Mouse (Mus musculus) megakaryocyte-erythroid progenitor cell, adult 5-6 weeks (primary cell): Measurements from ENCODE around the gene Olfr782. TPM values are rescaled to one million over a fixed set of nuclear protein-coding genes. Genes with fewer than 3 reads are reported as not detected.
"Not testable (repeated sequence)": the region's sequence is repeated elsewhere in the genome, so short reads cannot be mapped to it uniquely, and the experiment has no call there.

Experiments used
- ATAC-seq: replicated peaks from 2 replicates; pipeline ENCODE4 v1.8.0; 2016; ENCODE audit warnings: mild to moderate bottlenecking, inconsistent platforms; ENCODE audit not compliant: severe bottlenecking, poor library complexity, low FRiP score, low TSS enrichment
- total RNA-seq, 2 experiments: library from RNA; stranded (forward) in 1 of 2; stranded (reverse) in 1 of 2; fragments of 200-1000, 215-1000 nt in 1 of 2; fragments of >200 nt in 1 of 2; fragmentation: Nextera tagmentation in 1 of 2; gene quantifications; 2 replicates each; pipeline ENCODE4 v1.2.3; 2014 to 2017

Olfr782 gene
- not detected in 2 replicates for total RNA-seq (2014; fragmentation: Nextera tagmentation)
- not detected in 2 replicates for total RNA-seq (2017)

- no peak for ATAC-seq
These were observed at the start of gene Olfr782 for GRCm38 (mm10) chr10:129348550-129348949. Olfr782 (plus strand) TSS chr10:129348850.

GRCm38 (mm10) chr10:129312973-129313372, 35.7 kb upstream of the Olfr782 start:
- ATAC-seq = not testable (repeated sequence)

GRCm38 (mm10) chr10:129313521-129313920, 35.1 kb upstream of the Olfr782 start:
- ATAC-seq = not testable (repeated sequence)

GRCm38 (mm10) chr10:129317817-129318216, 30.8 kb upstream of the Olfr782 start, which contains the start of gene Olfr780:
Olfr780 (plus strand) TSS chr10:129318117.
- no peak for ATAC-seq

GRCm38 (mm10) chr10:129328554-129328953, 20.1 kb upstream of the Olfr782 start, which contains the start of gene Olfr781:
Olfr781 (plus strand) TSS chr10:129328854.
- no peak for ATAC-seq

- not testable (repeated sequence) for ATAC-seq
These were observed 3.8 kb downstream of the Olfr782 start for GRCm38 (mm10) chr10:129352475-129352874.

GRCm38 (mm10) chr10:129356496-129356895, 7.8 kb downstream of the Olfr782 start:
- ATAC-seq = not testable (repeated sequence)

GRCm38 (mm10) chr10:129357307-129357706, 8.7 kb downstream of the Olfr782 start:
- no peak for ATAC-seq

GRCm38 (mm10) chr10:129374051-129374450, 25.4 kb downstream of the Olfr782 start:
- not testable (repeated sequence) for ATAC-seq

GRCm38 (mm10) chr10:129383783-129384182, 35.1 kb downstream of the Olfr782 start, which contains the start of gene Olfr784:
Olfr784 (plus strand) TSS chr10:129384083.
- ATAC-seq = no peak

GRCm38 (mm10) chr10:129400892-129401291, 52.2 kb downstream of the Olfr782 start:
- no peak for ATAC-seq

Other genes with a start within 250 kb of the Olfr782 start
- gene Olfr768, start 249.5 kb upstream of the Olfr782 start, total RNA-seq (2014; fragmentation: Nextera tagmentation) = not detected in 2 replicates
- gene Olfr768, start 249.5 kb upstream of the Olfr782 start, total RNA-seq (2017) = not detected in 2 replicates
- gene Olfr769, start 231.0 kb upstream of the Olfr782 start, total RNA-seq (2014; fragmentation: Nextera tagmentation) = not detected in 2 replicates
- gene Olfr769, start 231.0 kb upstream of the Olfr782 start, total RNA-seq (2017) = not detected in 2 replicates
- gene Olfr770, start 209.9 kb upstream of the Olfr782 start, total RNA-seq (2014; fragmentation: Nextera tagmentation) = not detected in 2 replicates
- not detected in 2 replicates for gene Olfr770, start 209.9 kb upstream of the Olfr782 start, total RNA-seq (2017)
- not detected in 2 replicates for gene Olfr771, start 184.1 kb upstream of the Olfr782 start, total RNA-seq (2014; fragmentation: Nextera tagmentation)
- gene Olfr771, start 184.1 kb upstream of the Olfr782 start, total RNA-seq (2017) = not detected in 2 replicates
- gene Olfr772, start 170.9 kb upstream of the Olfr782 start, total RNA-seq (2014; fragmentation: Nextera tagmentation) = not detected in 2 replicates
- gene Olfr772, start 170.9 kb upstream of the Olfr782 start, total RNA-seq (2017) = not detected in 2 replicates
- gene Olfr773, start 161.4 kb upstream of the Olfr782 start, total RNA-seq (2014; fragmentation: Nextera tagmentation) = not detected in 2 replicates
- not detected in 2 replicates for gene Olfr773, start 161.4 kb upstream of the Olfr782 start, total RNA-seq (2017)
- gene Olfr774, start 112.6 kb upstream of the Olfr782 start, total RNA-seq (2014; fragmentation: Nextera tagmentation) = not detected in 2 replicates
- gene Olfr774, start 112.6 kb upstream of the Olfr782 start, total RNA-seq (2017) = not detected in 2 replicates
- not detected in 2 replicates for gene Olfr775, start 100.4 kb upstream of the Olfr782 start, total RNA-seq (2014; fragmentation: Nextera tagmentation)
- gene Olfr775, start 100.4 kb upstream of the Olfr782 start, total RNA-seq (2017) = not detected in 2 replicates
- gene Olfr776, start 89.7 kb upstream of the Olfr782 start, total RNA-seq (2014; fragmentation: Nextera tagmentation) = not detected in 2 replicates
- gene Olfr776, start 89.7 kb upstream of the Olfr782 start, total RNA-seq (2017) = not detected in 2 replicates
- gene Olfr777, start 77.4 kb upstream of the Olfr782 start, total RNA-seq (2014; fragmentation: Nextera tagmentation) = not detected in 2 replicates
- not detected in 2 replicates for gene Olfr777, start 77.4 kb upstream of the Olfr782 start, total RNA-seq (2017)
- not detected in 2 replicates for gene Olfr780, start 30.7 kb upstream of the Olfr782 start, total RNA-seq (2014; fragmentation: Nextera tagmentation)
- gene Olfr780, start 30.7 kb upstream of the Olfr782 start, total RNA-seq (2017) = not detected in 2 replicates
- gene Olfr781, start 20.0 kb upstream of the Olfr782 start, total RNA-seq (2014; fragmentation: Nextera tagmentation) = not detected in 2 replicates
- gene Olfr781, start 20.0 kb upstream of the Olfr782 start, total RNA-seq (2017) = not detected in 2 replicates
- gene Olfr784, start 35.2 kb downstream of the Olfr782 start, total RNA-seq (2014; fragmentation: Nextera tagmentation) = 0.66 TPM in 1 of 2 replicates, not detected in the other
- gene Olfr784, start 35.2 kb downstream of the Olfr782 start, total RNA-seq (2017) = not detected in 2 replicates
- gene Olfr785, start 56.6 kb downstream of the Olfr782 start, total RNA-seq (2014; fragmentation: Nextera tagmentation) = not detected in 2 replicates
- gene Olfr785, start 56.6 kb downstream of the Olfr782 start, total RNA-seq (2017) = not detected in 2 replicates
- not detected in 2 replicates for gene Olfr786, start 78.5 kb downstream of the Olfr782 start, total RNA-seq (2014; fragmentation: Nextera tagmentation)
- not detected in 2 replicates for gene Olfr786, start 78.5 kb downstream of the Olfr782 start, total RNA-seq (2017)
- not detected in 2 replicates for gene Olfr787, start 113.0 kb downstream of the Olfr782 start, total RNA-seq (2014; fragmentation: Nextera tagmentation)
- gene Olfr787, start 113.0 kb downstream of the Olfr782 start, total RNA-seq (2017) = not detected in 2 replicates
- gene Olfr788, start 122.1 kb downstream of the Olfr782 start, total RNA-seq (2014; fragmentation: Nextera tagmentation) = not detected in 2 replicates
- gene Olfr788, start 122.1 kb downstream of the Olfr782 start, total RNA-seq (2017) = not detected in 2 replicates
- not detected in 2 replicates for gene Olfr789, start 135.9 kb downstream of the Olfr782 start, total RNA-seq (2014; fragmentation: Nextera tagmentation)
- gene Olfr789, start 135.9 kb downstream of the Olfr782 start, total RNA-seq (2017) = not detected in 2 replicates
- gene Olfr790, start 149.6 kb downstream of the Olfr782 start, total RNA-seq (2014; fragmentation: Nextera tagmentation) = not detected in 2 replicates
- not detected in 2 replicates for gene Olfr790, start 149.6 kb downstream of the Olfr782 start, total RNA-seq (2017)
- not detected in 2 replicates for gene Olfr791, start 172.9 kb downstream of the Olfr782 start, total RNA-seq (2014; fragmentation: Nextera tagmentation)
- not detected in 2 replicates for gene Olfr791, start 172.9 kb downstream of the Olfr782 start, total RNA-seq (2017)
- not detected in 2 replicates for gene Olfr792, start 190.3 kb downstream of the Olfr782 start, total RNA-seq (2014; fragmentation: Nextera tagmentation)
- gene Olfr792, start 190.3 kb downstream of the Olfr782 start, total RNA-seq (2017) = not detected in 2 replicates
- gene Olfr794, start 218.8 kb downstream of the Olfr782 start, total RNA-seq (2014; fragmentation: Nextera tagmentation) = not detected in 2 replicates
- not detected in 2 replicates for gene Olfr794, start 218.8 kb downstream of the Olfr782 start, total RNA-seq (2017)